Mouse (Mus musculus): Measurements from ENCODE around the gene Fbl. TPM values are rescaled to one million over a fixed set of nuclear protein-coding genes. Genes with fewer than 3 reads are reported as not detected.

Gene Fbl
- total and polyA plus RNA-seq, 3 experiments = 78.3 to 585 (median 148) TPM

GRCm38 (mm10) chr7:28191489-28191888 is 22.0 kb downstream of the Fbl start:
- peaks cover 10% of the 10 kb centered on the region for H3K4me1 ChIP-seq (ENCODE audit: insufficient read depth, low read depth, low read length)
- no peak for DNase-seq (ENCODE audit: low spot score)
- H3K27me3 ChIP-seq (ENCODE audit: insufficient read depth, low read length) = no peaks in the 10 kb centered on the region
- H3K4me3 ChIP-seq (ENCODE audit: low read depth, low read length) = no peak overlapping the region
- H3K36me3 ChIP-seq (replicated peaks) = peaks cover 97% of the 10 kb centered on the region
- TF ChIP-seq GATA2 (IDR thresholded peaks at IDR 0.05; ENCODE audit: borderline replicate concordance, low read depth, low read length) = no peak
- TF ChIP-seq GATA1 (IDR thresholded peaks at IDR 0.05; ENCODE audit: borderline replicate concordance, low read length) = no peak
- no peak for TF ChIP-seq POLR2AphosphoS5 (IDR thresholded peaks at IDR 0.05; ENCODE audit: insufficient replicate concordance, low read depth, low read length)
- no peak for TF ChIP-seq TAL1 (conservative IDR thresholded peaks at IDR 0.05; ENCODE audit: low read depth, low read length)
- no peak for TF ChIP-seq CTCF (IDR thresholded peaks at IDR 0.05; ENCODE audit: low read depth, low read length)
- H3K9me3 ChIP-seq (replicated peaks) = no peaks in the 10 kb centered on the region
- ATAC-seq (ENCODE audit: extremely low read depth, insufficient number of reproducible peaks, low FRiP score, poor library complexity, severe bottlenecking) = no peak

DNA sequence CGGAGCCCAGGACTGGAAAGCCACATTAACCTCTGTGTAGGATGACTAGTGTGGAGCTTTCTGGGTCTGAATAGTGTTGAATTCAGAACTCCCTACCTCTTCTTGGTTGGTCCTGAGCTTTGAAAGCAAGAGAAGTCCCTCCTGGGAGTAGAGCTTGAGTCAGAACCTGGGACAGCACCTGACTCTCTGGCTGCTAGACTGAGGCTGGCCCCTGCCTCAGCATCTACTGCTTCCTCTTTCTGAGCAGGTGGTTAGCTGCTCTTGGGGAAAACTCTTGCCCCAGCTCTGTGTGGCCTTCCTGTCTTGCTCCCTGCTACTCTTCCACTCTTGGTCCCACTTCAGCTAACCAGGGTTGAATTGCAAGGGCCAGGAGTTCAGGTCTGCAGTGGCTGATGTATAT is 22.4 kb downstream of the Fbl start:
- Histone ChIP-seq H3K4me1 (ENCODE audit: insufficient read depth, low read depth, low read length) (peaks cover 9% of the 10 kb centered on the region), H3K27me3 (ENCODE audit: insufficient read depth, low read length) (no peaks in the 10 kb centered on the region), H3K36me3 (replicated peaks) (peaks cover 97% of the 10 kb centered on the region), H3K4me3 (ENCODE audit: low read depth, low read length) (no peak overlapping the region), H3K9me3 (replicated peaks) (no peaks in the 10 kb centered on the region)
- DNase-seq (ENCODE audit: low spot score) (peak; percentile 59), ATAC-seq (ENCODE audit: extremely low read depth, insufficient number of reproducible peaks, low FRiP score, poor library complexity, severe bottlenecking) (no peak; the same call in 1 of the 2 replicates)
- TF ChIP-seq GATA1 (IDR thresholded peaks at IDR 0.05; ENCODE audit: borderline replicate concordance, low read length) (no peak), TAL1 (conservative IDR thresholded peaks at IDR 0.05; ENCODE audit: low read depth, low read length) (no peak), POLR2AphosphoS5 (IDR thresholded peaks at IDR 0.05; ENCODE audit: insufficient replicate concordance, low read depth, low read length) (no peak), CTCF (IDR thresholded peaks at IDR 0.05; ENCODE audit: low read depth, low read length) (no peak), GATA2 (IDR thresholded peaks at IDR 0.05; ENCODE audit: borderline replicate concordance, low read depth, low read length) (no peak)

DNA sequence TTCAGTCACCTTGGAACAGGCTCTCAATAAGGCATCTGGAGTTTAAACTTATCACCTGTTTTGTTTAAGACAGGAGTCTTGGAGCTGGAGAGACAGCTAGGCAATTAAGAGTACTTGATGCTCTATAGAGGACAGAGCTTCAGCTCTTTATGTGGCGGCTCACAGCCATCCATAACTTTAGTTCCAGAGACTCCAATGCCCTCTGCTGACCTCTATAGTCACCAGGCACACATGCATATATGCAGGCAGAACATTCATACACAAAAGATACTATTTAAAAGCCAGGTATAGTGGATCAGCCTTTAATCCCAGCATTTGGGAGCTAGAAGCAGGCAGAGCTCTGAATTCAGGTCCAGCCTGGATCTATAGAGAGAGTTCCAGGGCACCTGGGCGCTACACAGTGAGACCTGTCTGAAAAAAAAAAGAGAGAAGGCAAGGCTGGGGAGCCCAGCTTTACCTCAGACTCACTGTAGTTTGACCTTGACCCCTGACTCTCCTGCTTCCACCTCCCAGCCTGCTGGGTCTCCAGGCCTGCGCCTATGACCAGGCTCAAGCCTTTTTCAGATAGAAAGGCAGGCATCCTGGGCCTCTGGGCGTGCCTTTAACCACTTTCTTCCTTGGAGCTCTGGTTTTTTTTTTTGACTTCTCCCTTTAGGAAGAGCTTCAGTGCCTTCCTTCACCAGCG is 26.0 kb downstream of the Fbl start:
- Histone ChIP-seq H3K9me3 (replicated peaks) (no peaks in the 10 kb centered on the region), H3K36me3 (replicated peaks) (peaks cover 81% of the 10 kb centered on the region), H3K4me3 (ENCODE audit: low read depth, low read length) (no peak overlapping the region), H3K4me1 (ENCODE audit: insufficient read depth, low read depth, low read length) (peaks cover 9% of the 10 kb centered on the region), H3K27me3 (ENCODE audit: insufficient read depth, low read length) (no peaks in the 10 kb centered on the region)
- DNase-seq (ENCODE audit: low spot score) (no peak), ATAC-seq (ENCODE audit: extremely low read depth, insufficient number of reproducible peaks, low FRiP score, poor library complexity, severe bottlenecking) (no peak)
- TF ChIP-seq GATA2 (IDR thresholded peaks at IDR 0.05; ENCODE audit: borderline replicate concordance, low read depth, low read length) = no peak

- no peaks in the 10 kb centered on the region for H3K27me3 ChIP-seq (ENCODE audit: insufficient read depth, low read length)
- peaks cover 72% of the 10 kb centered on the region for H3K36me3 ChIP-seq (replicated peaks)
- H3K4me3 ChIP-seq (ENCODE audit: low read depth, low read length) = no peak overlapping the region
- no peak for DNase-seq (ENCODE audit: low spot score)
- no peak for ATAC-seq (ENCODE audit: extremely low read depth, insufficient number of reproducible peaks, low FRiP score, poor library complexity, severe bottlenecking)
- no peak for TF ChIP-seq CTCF (IDR thresholded peaks at IDR 0.05; ENCODE audit: low read depth, low read length)
- TF ChIP-seq POLR2AphosphoS5 (IDR thresholded peaks at IDR 0.05; ENCODE audit: insufficient replicate concordance, low read depth, low read length) = no peak
- TF ChIP-seq TAL1 (conservative IDR thresholded peaks at IDR 0.05; ENCODE audit: low read depth, low read length) = no peak
- no peak for TF ChIP-seq GATA2 (IDR thresholded peaks at IDR 0.05; ENCODE audit: borderline replicate concordance, low read depth, low read length)
- no peak for TF ChIP-seq GATA1 (IDR thresholded peaks at IDR 0.05; ENCODE audit: borderline replicate concordance, low read length)
- peaks cover 8% of the 10 kb centered on the region for H3K4me1 ChIP-seq (ENCODE audit: insufficient read depth, low read depth, low read length)
- no peaks in the 10 kb centered on the region for H3K9me3 ChIP-seq (replicated peaks)
These were observed 27.0 kb downstream of the Fbl start for GRCm38 (mm10) chr7:28196528-28196927.

GRCm38 (mm10) chr7:28199054-28199453 is 29.5 kb downstream of the Fbl start:
- H3K36me3 ChIP-seq (replicated peaks) = peaks cover 48% of the 10 kb centered on the region
- peaks cover 4% of the 10 kb centered on the region; the same call in 1 of the 2 replicates for H3K4me1 ChIP-seq (ENCODE audit: insufficient read depth, low read depth, low read length)
- ATAC-seq (ENCODE audit: extremely low read depth, insufficient number of reproducible peaks, low FRiP score, poor library complexity, severe bottlenecking) = no peak
- TF ChIP-seq GATA2 (IDR thresholded peaks at IDR 0.05; ENCODE audit: borderline replicate concordance, low read depth, low read length) (no peak), TAL1 (conservative IDR thresholded peaks at IDR 0.05; ENCODE audit: low read depth, low read length) (no peak), CTCF (IDR thresholded peaks at IDR 0.05; ENCODE audit: low read depth, low read length) (no peak), GATA1 (IDR thresholded peaks at IDR 0.05; ENCODE audit: borderline replicate concordance, low read length) (no peak), POLR2AphosphoS5 (IDR thresholded peaks at IDR 0.05; ENCODE audit: insufficient replicate concordance, low read depth, low read length) (no peak)
- no peak for DNase-seq (ENCODE audit: low spot score)
- H3K9me3 ChIP-seq (replicated peaks) = peaks cover 6% of the 10 kb centered on the region
- H3K27me3 ChIP-seq (ENCODE audit: insufficient read depth, low read length) = peaks cover 6% of the 10 kb centered on the region; the same call in 1 of the 2 replicates
- no peak overlapping the region for H3K4me3 ChIP-seq (ENCODE audit: low read depth, low read length)

- H3K27me3 ChIP-seq (ENCODE audit: insufficient read depth, low read length) = peaks cover 29% of the 10 kb centered on the region
- H3K36me3 ChIP-seq (replicated peaks) = peaks cover 9% of the 10 kb centered on the region
- H3K4me1 ChIP-seq (ENCODE audit: insufficient read depth, low read depth, low read length) = peaks cover 16% of the 10 kb centered on the region
- DNase-seq (ENCODE audit: low spot score) (no peak), ATAC-seq (ENCODE audit: extremely low read depth, insufficient number of reproducible peaks, low FRiP score, poor library complexity, severe bottlenecking) (no peak)
- TF ChIP-seq CTCF (IDR thresholded peaks at IDR 0.05; ENCODE audit: low read depth, low read length) (no peak), POLR2AphosphoS5 (IDR thresholded peaks at IDR 0.05; ENCODE audit: insufficient replicate concordance, low read depth, low read length) (no peak), GATA1 (IDR thresholded peaks at IDR 0.05; ENCODE audit: borderline replicate concordance, low read length) (no peak), GATA2 (IDR thresholded peaks at IDR 0.05; ENCODE audit: borderline replicate concordance, low read depth, low read length) (no peak), TAL1 (conservative IDR thresholded peaks at IDR 0.05; ENCODE audit: low read depth, low read length) (no peak)
- peaks cover 6% of the 10 kb centered on the region for H3K9me3 ChIP-seq (replicated peaks)
- no peak overlapping the region for H3K4me3 ChIP-seq (ENCODE audit: low read depth, low read length)
These were observed 33.9 kb downstream of the Fbl start for GRCm38 (mm10) chr7:28203207-28204108.
